Mouse (Mus musculus) midbrain, postnatal 0 days (tissue): ENCODE results near the gene Cntnap5a. TPM values are rescaled to one million over a fixed set of nuclear protein-coding genes. Genes with fewer than 3 reads are reported as not detected.

ENCODE experiments used
- ATAC-seq: fragments of 200-750 bp; cut with Nextera tagmentation; 2 replicates; pipeline ENCODE4 v1.8.0; 2017; ENCODE audit warnings: moderate number of reproducible peaks, mild to moderate bottlenecking, moderate TSS enrichment, moderate library complexity; ENCODE audit not compliant: low FRiP score
- DNase-seq: peaks from one replicate; pipeline ENCODE4 v3.0.0-alpha.2; 2015; ENCODE audit warnings: low spot score
- H3K27ac ChIP-seq: fragments of 300-500 bp; sonication (generic); 2 replicates; pipeline ENCODE4 v1.5.1; 2014; ENCODE audit warnings: low read depth, mild to moderate bottlenecking, low read length, mixed read lengths
- H3K27me3 ChIP-seq: fragments of 300-500 bp; sonication (generic); 2 replicates; pipeline ENCODE4 v1.6.1; 2014; ENCODE audit warnings: low read length, control low read depth, mixed read lengths; ENCODE audit not compliant: insufficient read depth
- H3K36me3 ChIP-seq: fragments of 300-500 bp; sonication (generic); 2 replicates; pipeline ENCODE4 v1.6.1; 2014; ENCODE audit warnings: low read length, control low read depth, mixed read lengths; ENCODE audit not compliant: insufficient read depth
- H3K4me1 ChIP-seq: fragments of 300-500 bp; sonication (generic); 2 replicates; pipeline ENCODE4 v1.6.1; 2014; ENCODE audit warnings: mild to moderate bottlenecking, control low read depth, antibody characterized with exemption, low read length, mixed read lengths; ENCODE audit not compliant: insufficient read depth
- H3K4me2 ChIP-seq: fragments of 300-500 bp; sonication (generic); 2 replicates; pipeline ENCODE4 v1.6.1; 2014; ENCODE audit warnings: low read depth, mild to moderate bottlenecking, low read length, mixed read lengths; ENCODE audit not compliant: poor library complexity, severe bottlenecking
- H3K4me3 ChIP-seq: fragments of 300-500 bp; sonication (generic); 2 replicates; pipeline ENCODE4 v1.5.1; 2014; ENCODE audit warnings: low read depth, mild to moderate bottlenecking, low read length, moderate library complexity
- H3K9ac ChIP-seq: fragments of 300-500 bp; sonication (generic); replicated peaks from 2 replicates; pipeline ENCODE4 v1.6.1; 2014; ENCODE audit warnings: mild to moderate bottlenecking, low read length, moderate library complexity, mixed read lengths; ENCODE audit not compliant: poor library complexity, severe bottlenecking
- H3K9me3 ChIP-seq: fragments of 300-500 bp; sonication (generic); 2 replicates; pipeline ENCODE4 v1.6.1; 2016; ENCODE audit warnings: low read length, control low read depth
- CTCF ChIP-seq: IDR thresholded peaks from 2 replicates; pipeline ENCODE4 v1.5.1; 2016; ENCODE audit warnings: antibody characterized with exemption, mild to moderate bottlenecking
- WGBS: fragments of 180-500 bp; shearing (Covaris S2); extraction: QIAGEN DNeasy Blood & Tissue Kit; methylation state at CpG from one replicate; pipeline ENCODE4 v1.1.7; 2014; 5-methylcytosine and 5-hydroxymethylcytosine counted together
- polyA plus RNA-seq: library from polyadenylated mRNA; unstranded; fragments of >200 nt; fragmentation: Nextera tagmentation; extraction: Ambion mirVana; gene quantifications from 2 replicates; pipeline ENCODE4 v1.2.1, GENCODE M21; 2015
- total RNA-seq: library from RNA; depleted of rRNA; stranded (reverse); fragments of >200 nt; gene quantifications from 2 replicates; pipeline ENCODE4 v1.2.3, GENCODE M21; 2014

Gene Cntnap5a
- total and polyA plus RNA-seq, 2 experiments from 2014 or later, result 2.9 to 20.4 TPM

DNA sequence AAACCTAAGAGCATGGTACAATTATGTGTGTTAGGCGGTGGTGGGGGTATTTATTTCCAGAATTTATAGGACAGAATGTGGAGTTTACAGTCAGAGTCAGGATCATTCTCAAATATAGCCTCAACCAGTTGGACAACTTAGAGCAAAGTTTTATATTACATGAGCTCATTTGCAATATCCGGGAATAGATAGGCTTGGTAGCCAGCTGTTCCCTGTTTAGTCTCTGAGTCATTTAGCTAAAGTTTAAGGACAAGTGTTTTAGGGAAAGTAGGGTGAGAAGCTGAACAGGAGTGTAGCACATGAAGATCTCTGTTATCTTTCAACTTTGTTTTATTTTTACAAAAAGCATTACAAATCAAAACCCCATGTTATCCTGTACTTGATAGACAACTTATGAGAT is 559.3 kb downstream of the Cntnap5a start:
- Histone ChIP-seq H3K4me3 (no peak overlapping the region), H3K27ac (no peak overlapping the region), H3K4me2 (no peak overlapping the region), H3K36me3 (no peaks in the 10 kb centered on the region), H3K4me1 (no peaks in the 10 kb centered on the region), H3K27me3 (no peaks in the 10 kb centered on the region), H3K9ac (no peak overlapping the region), H3K9me3 (no peaks in the 10 kb centered on the region)
- ATAC-seq (no peak), DNase-seq (no peak)
- no peak for TF ChIP-seq CTCF
- 94% methylated on average over 2 of the region's 2 CpGs for WGBS

DNA sequence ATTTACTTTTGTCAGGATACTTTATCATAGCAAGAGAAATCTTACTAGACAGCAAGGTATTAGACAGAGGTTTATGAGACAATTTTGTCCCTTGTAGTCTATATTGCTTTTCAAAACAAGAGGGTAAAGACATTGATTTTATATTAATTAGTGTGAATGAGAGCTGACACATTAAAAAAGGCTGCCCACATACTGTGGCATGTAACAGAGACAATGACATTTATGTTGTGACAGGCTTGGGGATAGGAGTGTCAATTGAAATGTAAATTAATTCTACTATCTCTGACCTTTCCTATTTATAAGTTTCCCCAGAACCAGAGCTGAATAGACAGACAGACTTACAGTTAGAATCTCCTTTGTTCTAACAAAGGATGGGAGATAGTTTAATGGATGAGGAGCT is 596.6 kb downstream of the Cntnap5a start:
- DNase-seq (no peak), ATAC-seq (no peak)
- Histone ChIP-seq H3K9me3 (no peaks in the 10 kb centered on the region), H3K27me3 (no peaks in the 10 kb centered on the region), H3K27ac (no peak overlapping the region), H3K36me3 (no peaks in the 10 kb centered on the region), H3K9ac (no peak overlapping the region), H3K4me1 (no peaks in the 10 kb centered on the region), H3K4me3 (no peak overlapping the region), H3K4me2 (no peak overlapping the region)
- TF ChIP-seq CTCF, result no peak

DNA sequence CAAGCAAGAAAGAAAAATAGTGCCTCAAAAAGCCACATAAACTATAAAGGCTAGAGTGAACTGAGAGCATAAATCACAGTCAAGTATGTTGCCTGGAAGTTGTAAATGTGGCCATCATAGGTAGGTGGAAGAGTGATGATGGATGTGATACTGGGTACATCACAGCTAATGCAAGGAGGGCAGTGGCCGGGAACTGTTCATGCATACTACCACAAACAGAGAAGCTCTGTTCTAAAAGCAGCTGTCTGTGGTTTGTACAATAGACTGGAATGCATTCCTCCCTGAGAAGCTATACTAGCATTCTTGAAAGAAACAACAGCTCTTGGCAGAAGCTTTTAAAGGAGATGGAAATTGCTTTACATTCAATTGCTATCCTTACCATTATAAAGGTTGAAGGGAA is 599.4 kb downstream of the Cntnap5a start:
- no peaks in the 10 kb centered on the region for H3K9me3 ChIP-seq
- H3K4me3 ChIP-seq, result no peak overlapping the region
- WGBS, result 48% methylated on average over 1 of the region's 1 CpGs
- no peaks in the 10 kb centered on the region for H3K27me3 ChIP-seq
- DNase-seq (no peak), ATAC-seq (no peak)
- no peaks in the 10 kb centered on the region for H3K4me1 ChIP-seq
- no peak for TF ChIP-seq CTCF
- no peak overlapping the region for H3K9ac ChIP-seq
- no peak overlapping the region for H3K4me2 ChIP-seq
- no peak overlapping the region for H3K27ac ChIP-seq
- no peaks in the 10 kb centered on the region for H3K36me3 ChIP-seq

DNA sequence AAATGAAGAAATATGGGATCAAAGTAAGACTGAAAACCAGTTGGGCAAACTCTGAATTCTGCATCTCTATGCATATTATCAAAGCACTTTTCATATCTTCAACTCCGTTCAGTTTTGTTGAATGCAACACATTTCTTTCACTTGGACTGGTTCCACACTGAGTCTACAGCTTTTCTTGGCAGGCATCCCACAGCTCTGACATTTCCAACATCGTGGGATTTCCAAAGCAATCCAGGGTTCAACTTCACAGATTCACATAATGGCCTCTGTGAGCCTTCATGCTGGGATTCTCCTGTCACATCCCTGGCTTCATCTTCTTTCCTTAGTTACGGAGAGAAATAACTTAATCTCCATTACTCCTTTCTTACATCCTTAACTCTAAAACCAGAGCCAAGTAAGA is 622.0 kb downstream of the Cntnap5a start:
- 54% methylated on average over 3 of the region's 3 CpGs for WGBS
- no peak for ATAC-seq

DNA sequence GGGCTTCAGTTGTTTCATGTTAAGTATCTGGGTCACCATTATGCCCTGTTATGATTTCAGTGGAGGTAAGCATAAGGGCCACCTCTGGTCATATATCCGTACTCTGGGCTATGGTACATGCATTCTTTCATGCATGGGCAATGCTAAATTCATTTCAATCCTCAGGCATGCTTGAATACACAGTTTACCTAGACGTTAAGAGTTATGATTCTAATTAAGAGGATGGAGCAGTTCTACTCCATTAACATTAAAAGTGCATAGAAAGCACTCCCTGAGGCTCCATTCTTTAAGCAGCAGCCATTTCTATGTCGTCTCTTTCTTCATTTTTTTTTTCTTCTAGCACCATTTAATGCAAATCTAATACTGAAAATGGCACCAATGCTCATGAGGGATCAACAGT is 627.0 kb downstream of the Cntnap5a start:
- Histone ChIP-seq H3K27ac (no peak overlapping the region), H3K4me2 (no peak overlapping the region), H3K4me3 (no peak overlapping the region), H3K9ac (no peak overlapping the region), H3K27me3 (no peaks in the 10 kb centered on the region), H3K9me3 (no peaks in the 10 kb centered on the region), H3K36me3 (no peaks in the 10 kb centered on the region), H3K4me1 (no peaks in the 10 kb centered on the region)
- no peak for TF ChIP-seq CTCF
- DNase-seq (no peak), ATAC-seq (no peak)
- 63% methylated on average over 3 of the region's 3 CpGs for WGBS

More for the DNA sequence above, 622.0 kb downstream of the Cntnap5a start:
- H3K4me2 ChIP-seq, result no peak overlapping the region
- no peak overlapping the region for H3K9ac ChIP-seq
- no peaks in the 10 kb centered on the region for H3K36me3 ChIP-seq
- TF ChIP-seq CTCF, result no peak
- H3K4me1 ChIP-seq, result no peaks in the 10 kb centered on the region
- no peak overlapping the region for H3K27ac ChIP-seq
- peak; percentile 55 for DNase-seq
- no peaks in the 10 kb centered on the region for H3K9me3 ChIP-seq
- no peak overlapping the region for H3K4me3 ChIP-seq
- H3K27me3 ChIP-seq, result no peaks in the 10 kb centered on the region

DNA sequence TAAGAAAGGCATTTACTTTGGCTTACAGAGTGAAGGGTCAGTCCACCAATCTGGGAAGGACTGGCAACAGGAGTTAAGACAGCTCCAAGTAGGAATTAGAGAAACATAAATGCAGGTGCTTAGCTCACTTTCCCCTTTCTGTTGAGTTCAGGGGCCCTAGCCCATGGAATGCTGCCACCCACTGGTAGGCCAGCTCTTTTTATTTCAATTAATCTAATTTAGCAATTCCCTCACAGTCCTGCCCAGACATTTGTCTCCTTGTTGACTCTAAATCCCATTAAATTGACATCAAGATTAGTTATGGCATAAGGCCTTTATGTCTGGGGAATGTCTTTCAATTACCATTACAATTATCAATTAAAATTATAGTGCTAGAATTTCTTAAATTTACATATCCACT is 628.7 kb downstream of the Cntnap5a start:
- Histone ChIP-seq H3K4me2 (no peak overlapping the region), H3K9me3 (no peaks in the 10 kb centered on the region), H3K4me1 (no peaks in the 10 kb centered on the region), H3K36me3 (no peaks in the 10 kb centered on the region), H3K27me3 (no peaks in the 10 kb centered on the region), H3K9ac (no peak overlapping the region), H3K27ac (no peak overlapping the region), H3K4me3 (no peak overlapping the region)
- ATAC-seq, result no peak
- TF ChIP-seq CTCF, result peak; percentile 60
- peak; percentile 28 for DNase-seq

DNA sequence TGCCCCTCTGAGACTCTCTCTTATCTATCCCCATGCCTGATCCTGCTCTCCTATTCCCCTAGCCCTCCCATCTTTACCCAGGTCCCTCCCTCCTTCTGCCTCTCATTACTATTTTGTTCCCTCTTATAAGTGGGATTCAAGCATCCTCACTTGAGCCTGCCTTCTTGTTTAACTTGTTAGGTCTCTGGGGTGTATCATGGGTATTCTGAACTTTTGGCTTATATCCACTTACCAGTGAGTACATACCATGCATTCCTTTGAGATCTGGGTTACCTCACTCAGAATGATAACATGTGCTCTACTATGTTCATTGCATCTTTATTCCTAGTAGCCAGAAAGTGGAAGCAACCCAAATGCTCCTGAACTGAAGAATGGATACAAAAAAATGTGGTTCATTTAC is 639.9 kb downstream of the Cntnap5a start:
- DNase-seq (no peak), ATAC-seq (no peak)
- Histone ChIP-seq H3K27ac (no peak overlapping the region), H3K27me3 (no peaks in the 10 kb centered on the region), H3K36me3 (no peaks in the 10 kb centered on the region), H3K4me3 (no peak overlapping the region), H3K9ac (no peak overlapping the region), H3K4me1 (no peaks in the 10 kb centered on the region), H3K9me3 (no peaks in the 10 kb centered on the region), H3K4me2 (no peak overlapping the region)
- no peak for TF ChIP-seq CTCF
